Mouse (Mus musculus): Measurements from ENCODE around the gene Ascl2.

- TF ChIP-seq GATA1 (IDR thresholded peaks at IDR 0.05; ENCODE audit: borderline replicate concordance, low read length) (no peak), FLI1 (IDR thresholded peaks at IDR 0.05; ENCODE audit: low read length) (no peak)
Observed at GRCm38 (mm10) chr7:142995630-142996338, 26.7 kb upstream of the Ascl2 start.

Measured in megakaryocyte, embryonic 14.5 days (primary cell).